Mouse (Mus musculus): Measurements from ENCODE around the gene Ski.
"Not testable (repeated sequence)": the region's sequence is repeated elsewhere in the genome, so short reads cannot be mapped to it uniquely, and the experiment has no call there.

Gene Ski

GRCm38 (mm10) chr4:155222552-155222840 lies at the start of gene Ski:
Gene Ski (minus strand): TSS chr4:155222592.
- DNase-seq = no peak

- DNase-seq = peak in 1 of 2 experiments; percentile 71
These were observed 46.0 kb upstream of the Ski start for GRCm38 (mm10) chr4:155268382-155268781.

GRCm38 (mm10) chr4:155267639-155268175 lies 45.3 kb upstream of the Ski start:
- peak in 1 of 2 experiments; percentile 28 for DNase-seq

GRCm38 (mm10) chr4:155267047-155267543 lies 44.7 kb upstream of the Ski start:
- no peak for DNase-seq

- no peak for DNase-seq
These were observed 42.3 kb upstream of the Ski start for GRCm38 (mm10) chr4:155264521-155265321.

- DNase-seq = no peak
These were observed 29.9 kb upstream of the Ski start for GRCm38 (mm10) chr4:155252253-155252652.

GRCm38 (mm10) chr4:155251147-155251546 lies 28.8 kb upstream of the Ski start:
- no peak for DNase-seq

- DNase-seq = peak; percentile 73 to 74
These were observed 28.1 kb upstream of the Ski start for GRCm38 (mm10) chr4:155250361-155251117.

- peak; percentile 86 to 87 for DNase-seq
These were observed 27.4 kb upstream of the Ski start, which contains the start of gene Faap20 for GRCm38 (mm10) chr4:155249648-155250351. Gene Faap20 (plus strand): TSS chr4:155249802.

- peak; percentile 92 to 98 for DNase-seq
These were observed 26.9 kb upstream of the Ski start for GRCm38 (mm10) chr4:155249257-155249647.

GRCm38 (mm10) chr4:155248054-155248453 lies 25.7 kb upstream of the Ski start:
- not testable (repeated sequence) for DNase-seq

GRCm38 (mm10) chr4:155246691-155247105 lies 24.3 kb upstream of the Ski start:
- peak in 1 of 2 experiments; percentile 15 for DNase-seq

- DNase-seq = peak; percentile 71 to 77
These were observed 23.5 kb upstream of the Ski start for GRCm38 (mm10) chr4:155245770-155246492.

GRCm38 (mm10) chr4:155243233-155243632 lies 20.8 kb upstream of the Ski start:
- no peak for DNase-seq

GRCm38 (mm10) chr4:155242292-155242691 lies 19.9 kb upstream of the Ski start:
- peak in 1 of 2 experiments; percentile 23 for DNase-seq

GRCm38 (mm10) chr4:155241789-155242188 lies 19.4 kb upstream of the Ski start:
- no peak for DNase-seq

GRCm38 (mm10) chr4:155239494-155239893 lies 17.1 kb upstream of the Ski start:
- DNase-seq = no peak

- DNase-seq = peak; percentile 82 to 95
These were observed 15.9 kb upstream of the Ski start for GRCm38 (mm10) chr4:155238276-155238675.

- DNase-seq = peak in 1 of 2 experiments; percentile 20
These were observed 14.5 kb upstream of the Ski start for GRCm38 (mm10) chr4:155236737-155237385.

- peak; percentile 92 for DNase-seq
These were observed 13.1 kb upstream of the Ski start for GRCm38 (mm10) chr4:155235311-155236119.

Measured in kidney, adult 8-10 months (tissue).